Mouse (Mus musculus) intestine, postnatal 0 days (tissue): Measurements from ENCODE around the gene Tgfb2. TPM values are rescaled to one million over a fixed set of nuclear protein-coding genes. Genes with fewer than 3 reads are reported as not detected.
A peak's percentile ranks its signal among the peaks of the same experiment; 100 is the strongest.

Experiments used
- ATAC-seq: fragments of 200-750 bp; cut with Nextera tagmentation; 2 replicates; pipeline ENCODE4 v1.8.0; 2017; ENCODE audit warnings: mild to moderate bottlenecking, moderate TSS enrichment, moderate library complexity
- H3K27ac ChIP-seq: fragments of 300-500 bp; sonication (generic); 2 replicates; pipeline ENCODE4 v1.5.1; 2014; ENCODE audit warnings: mild to moderate bottlenecking, low read depth, low read length, moderate library complexity
- H3K27me3 ChIP-seq: fragments of 300-500 bp; sonication (generic); replicated peaks from 2 replicates; pipeline ENCODE4 v1.6.1; 2014; ENCODE audit warnings: low read length, mixed read lengths; ENCODE audit not compliant: control insufficient read depth, insufficient read depth
- H3K36me3 ChIP-seq: fragments of 300-500 bp; sonication (generic); 2 replicates; pipeline ENCODE4 v1.6.1; 2014; ENCODE audit warnings: mild to moderate bottlenecking, moderate library complexity; ENCODE audit not compliant: control insufficient read depth, insufficient read depth
- H3K4me1 ChIP-seq: fragments of 300-500 bp; sonication (generic); replicated peaks from 2 replicates; pipeline ENCODE4 v1.6.1; 2014; ENCODE audit warnings: antibody characterized with exemption, low read length, mixed read lengths; ENCODE audit not compliant: control insufficient read depth, insufficient read depth
- H3K4me2 ChIP-seq: fragments of 300-500 bp; sonication (generic); replicated peaks from 2 replicates; pipeline ENCODE4 v1.6.1; 2014; ENCODE audit warnings: low read depth, mild to moderate bottlenecking, moderate library complexity
- H3K4me3 ChIP-seq: fragments of 300-500 bp; sonication (generic); 2 replicates; pipeline ENCODE4 v1.5.1; 2014; ENCODE audit warnings: low read depth, low read length
- H3K9ac ChIP-seq: fragments of 300-500 bp; sonication (generic); 2 replicates; pipeline ENCODE4 v1.6.1; 2014; ENCODE audit warnings: mild to moderate bottlenecking, low read depth, low read length
- H3K9me3 ChIP-seq: fragments of 300-500 bp; sonication (generic); 2 replicates; pipeline ENCODE4 v1.6.1; 2016; ENCODE audit warnings: mixed run types; ENCODE audit not compliant: control insufficient read depth
- CTCF ChIP-seq: sonication (generic); IDR thresholded peaks from 2 replicates; pipeline ENCODE4 v1.5.1; 2016; ENCODE audit warnings: low read depth, mild to moderate bottlenecking, control low read depth, antibody characterized with exemption, moderate library complexity
- WGBS: fragments of 180-500 bp; shearing (Covaris S2); extraction: QIAGEN DNeasy Blood & Tissue Kit; methylation state at CpG from one replicate; pipeline ENCODE4 v1.1.7; 2014; 5-methylcytosine and 5-hydroxymethylcytosine counted together
- polyA plus RNA-seq: library from polyadenylated mRNA; unstranded; fragments of >200 nt; fragmentation: Nextera tagmentation; extraction: Ambion mirVana; gene quantifications from 2 replicates; pipeline ENCODE4 v1.2.1, GENCODE M21; 2015

The Tgfb2 gene
- polyA plus RNA-seq, 1 experiment from 2014 or later: 7.1 TPM

DNA sequence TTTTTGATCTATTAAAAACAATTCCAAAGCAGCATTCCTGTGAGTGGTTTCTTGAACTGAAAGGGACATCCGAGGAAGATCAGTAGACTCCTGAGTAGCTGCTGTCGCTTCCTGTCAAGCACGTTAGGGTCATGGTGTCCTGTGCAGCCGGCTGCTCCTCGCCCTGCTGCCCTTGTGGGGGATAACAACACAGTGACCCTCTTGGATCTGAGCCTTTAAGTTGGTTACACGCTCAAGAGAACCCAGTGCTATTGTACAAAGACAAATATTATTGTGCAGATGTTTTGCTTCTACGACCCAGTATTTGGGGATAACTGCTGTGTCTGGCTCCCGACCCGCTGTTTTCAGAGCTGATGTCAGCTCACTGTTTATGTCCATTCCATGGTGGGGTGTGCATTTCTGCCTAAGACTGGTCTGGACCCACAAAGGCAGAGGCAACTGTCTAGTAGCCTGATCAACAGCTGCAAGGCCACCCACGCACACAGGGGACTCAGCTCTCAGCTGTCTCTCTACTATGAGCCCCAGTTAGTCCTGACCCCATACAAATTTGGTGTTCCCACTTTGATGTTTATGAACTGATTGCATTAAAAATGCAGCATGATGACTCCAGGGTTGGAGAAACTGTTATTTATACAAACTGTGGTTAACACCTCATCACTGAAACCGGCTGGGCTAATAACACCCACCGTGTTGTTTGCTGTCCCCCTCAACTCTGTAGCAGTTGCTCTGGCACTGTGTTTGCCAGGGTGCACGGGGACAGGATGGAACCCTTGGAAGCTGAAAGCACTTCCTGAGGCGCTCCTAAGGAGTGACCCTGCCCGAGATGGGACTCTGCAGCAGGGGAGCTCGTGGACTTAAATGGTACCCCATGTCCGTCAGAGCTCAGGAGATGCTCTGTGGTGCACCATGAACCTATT is 9.4 kb upstream of the Tgfb2 start:
- H3K4me2 ChIP-seq: no peak overlapping the region
- no peak overlapping the region for H3K9ac ChIP-seq
- no peaks in the 10 kb centered on the region for H3K4me1 ChIP-seq
- H3K27me3 ChIP-seq: no peaks in the 10 kb centered on the region
- 77% methylated on average over 17 of the region's 17 CpGs for WGBS
- TF ChIP-seq CTCF: no peak
- ATAC-seq: no peak
- H3K4me3 ChIP-seq: no peak overlapping the region
- H3K27ac ChIP-seq: no peak overlapping the region
- no peaks in the 10 kb centered on the region for H3K9me3 ChIP-seq
- peaks cover 25% of the 10 kb centered on the region for H3K36me3 ChIP-seq

DNA sequence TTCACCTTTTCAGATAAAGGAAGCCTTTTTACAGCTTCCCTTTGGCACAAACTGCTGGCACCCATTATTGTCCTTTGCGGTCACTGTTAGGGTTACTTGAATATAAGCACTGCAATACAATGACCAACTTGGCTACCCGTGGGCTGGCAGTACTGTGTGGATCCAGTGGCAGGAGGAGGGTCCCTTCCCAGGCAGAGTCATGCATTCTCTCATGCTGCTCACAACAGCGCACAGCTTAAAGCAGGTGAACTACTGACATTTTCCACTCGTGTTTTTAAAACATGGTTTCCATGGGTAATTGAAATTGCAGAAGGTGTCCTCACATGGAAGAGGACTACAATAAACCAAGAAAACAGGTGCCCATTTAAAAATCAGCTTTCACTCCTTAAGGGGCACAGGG is 8.4 kb upstream of the Tgfb2 start:
- TF ChIP-seq CTCF: no peak
- H3K9me3 ChIP-seq: no peaks in the 10 kb centered on the region
- H3K36me3 ChIP-seq: peaks cover 21% of the 10 kb centered on the region
- ATAC-seq: no peak
- no peak overlapping the region for H3K4me3 ChIP-seq
- H3K4me1 ChIP-seq: no peaks in the 10 kb centered on the region
- no peak overlapping the region for H3K9ac ChIP-seq
- no peak overlapping the region for H3K27ac ChIP-seq
- H3K4me2 ChIP-seq: no peak overlapping the region
- H3K27me3 ChIP-seq: no peaks in the 10 kb centered on the region
- 87% methylated on average over 4 of the region's 4 CpGs for WGBS

DNA sequence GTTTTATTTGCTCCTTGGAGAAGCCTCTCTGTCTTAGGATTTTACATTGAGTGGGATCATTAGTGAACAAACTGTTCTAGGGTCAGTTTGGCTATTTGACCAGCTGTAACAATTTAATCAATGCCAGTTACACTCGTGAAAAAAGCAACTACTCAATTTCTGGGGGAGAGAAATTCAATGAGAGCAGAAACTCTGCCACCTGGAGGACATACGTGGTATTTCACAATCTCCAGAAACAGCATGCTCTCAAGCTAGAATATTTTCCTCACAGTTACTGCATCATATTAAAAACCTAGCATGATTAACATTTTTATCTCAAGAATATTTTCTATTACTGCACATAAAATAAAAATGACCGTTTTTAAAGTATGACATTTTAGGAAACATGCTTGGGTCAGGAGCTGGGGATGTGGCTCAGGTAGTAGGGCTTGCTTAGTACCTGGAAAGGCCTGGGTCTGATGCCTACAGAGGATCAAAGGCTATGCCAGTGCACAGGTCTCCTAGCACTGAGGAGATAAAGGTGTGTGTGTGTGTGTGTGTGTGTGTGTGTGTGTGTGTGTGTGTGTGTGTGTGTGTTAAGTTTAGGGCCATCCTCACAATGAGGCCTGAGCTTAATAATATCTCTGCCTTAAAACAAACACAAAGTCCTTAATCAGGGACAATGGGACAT is 7.1 kb upstream of the Tgfb2 start:
- Histone ChIP-seq H3K27me3 (no peaks in the 10 kb centered on the region), H3K36me3 (peaks cover 11% of the 10 kb centered on the region), H3K9ac (no peak overlapping the region), H3K4me2 (no peak overlapping the region), H3K4me1 (no peaks in the 10 kb centered on the region), H3K4me3 (no peak overlapping the region), H3K27ac (no peak overlapping the region), H3K9me3 (no peaks in the 10 kb centered on the region)
- under 1% methylated on average over 3 of the region's 3 CpGs for WGBS
- TF ChIP-seq CTCF: peak; percentile 82
- ATAC-seq: no peak

DNA sequence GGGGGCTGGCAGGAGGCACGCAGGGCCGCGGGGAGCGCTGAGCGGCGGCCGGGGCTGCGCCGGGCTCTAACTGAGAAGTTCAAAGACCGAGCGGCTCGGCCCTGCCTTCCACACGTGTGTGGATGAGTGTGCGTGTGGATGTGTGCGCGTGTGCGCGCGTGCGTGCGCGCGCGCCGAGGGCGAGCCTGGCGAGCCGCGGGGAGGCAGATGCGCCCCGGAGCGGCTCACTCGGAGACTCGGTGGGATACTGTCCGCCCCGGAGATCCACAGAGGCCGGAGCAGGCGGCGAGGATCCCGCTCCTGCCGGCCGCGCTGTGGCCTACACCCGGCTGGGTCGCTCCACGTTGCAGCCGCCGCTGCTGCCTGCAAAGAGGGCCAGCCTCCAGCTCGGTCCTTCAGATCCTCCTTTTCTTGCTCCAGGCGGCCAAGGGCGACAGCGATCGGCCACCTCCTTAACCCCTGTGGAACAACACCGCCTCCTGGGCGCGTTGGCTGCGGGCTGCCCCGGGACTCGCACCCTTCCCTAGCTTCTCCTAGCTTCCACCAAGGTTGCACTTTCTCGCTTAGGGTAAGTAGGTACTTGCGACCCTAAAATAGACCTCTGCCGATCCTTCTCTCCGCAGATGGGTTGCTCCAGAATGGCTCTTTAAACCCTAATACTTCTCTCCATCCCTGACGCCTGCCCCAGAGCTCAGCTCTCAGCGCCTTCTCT is 430 bp downstream of the Tgfb2 start:
- Histone ChIP-seq H3K9ac (peak overlapping the region; percentile 50), H3K27ac (no peak overlapping the region; the same call in 1 of the 2 replicates), H3K4me3 (peak overlapping the region; percentile 62), H3K4me2 (peak overlapping the region; percentile 97), H3K4me1 (no peaks in the 10 kb centered on the region), H3K27me3 (peaks cover 12% of the 10 kb centered on the region; the same call in 1 of the 2 replicates), H3K9me3 (no peaks in the 10 kb centered on the region), H3K36me3 (no peaks in the 10 kb centered on the region)
- 1% methylated on average over 64 of the region's 65 CpGs for WGBS
- ATAC-seq: peak; percentile 76
- peak; percentile 52 for TF ChIP-seq CTCF

DNA sequence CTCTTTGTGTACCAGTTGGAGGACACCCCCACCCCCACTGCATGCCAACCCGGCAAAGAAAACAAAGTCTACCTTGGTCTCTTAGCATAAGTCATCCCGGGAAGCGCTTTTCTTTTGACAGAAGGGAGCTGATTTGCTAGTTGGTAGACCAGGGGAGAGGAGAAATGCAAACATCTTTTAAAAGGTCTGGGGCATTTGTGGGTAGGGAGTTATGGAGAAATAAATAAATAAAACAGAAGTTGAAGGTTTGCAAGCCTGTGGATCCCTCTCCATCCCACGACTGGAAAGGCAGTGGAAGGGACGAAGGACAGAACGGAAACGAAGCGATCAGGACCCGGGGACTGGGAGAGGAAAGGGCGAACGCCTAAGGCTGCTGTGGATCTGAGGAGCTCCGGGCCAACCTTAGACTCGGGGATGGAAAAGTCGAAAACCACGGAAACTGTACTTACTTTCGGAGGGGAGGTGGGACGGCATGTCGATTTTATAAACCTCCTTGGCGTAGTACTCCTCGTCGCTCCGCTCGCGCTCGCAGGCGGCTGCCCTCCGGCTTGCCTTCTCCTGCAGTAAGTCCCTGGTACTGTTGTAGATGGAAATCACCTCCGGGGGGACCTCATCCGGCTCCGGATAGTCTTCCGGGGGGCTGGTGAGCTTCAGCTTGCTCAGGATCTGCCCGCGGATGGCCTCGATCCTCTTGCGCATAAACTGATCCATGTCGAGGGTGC is 1.6 kb downstream of the Tgfb2 start:
- Histone ChIP-seq H3K9me3 (no peaks in the 10 kb centered on the region), H3K9ac (peak overlapping the region; percentile 51), H3K27ac (no peak overlapping the region), H3K27me3 (peaks cover 12% of the 10 kb centered on the region; the same call in 1 of the 2 replicates), H3K4me2 (peak overlapping the region; percentile 97), H3K4me1 (no peaks in the 10 kb centered on the region), H3K36me3 (no peaks in the 10 kb centered on the region), H3K4me3 (peak overlapping the region; percentile 62)
- WGBS: under 1% methylated on average over 36 of the region's 36 CpGs
- no peak for ATAC-seq
- TF ChIP-seq CTCF: no peak
